Mouse (Mus musculus) cortical plate, adult 2 months (tissue): ENCODE measurements around the gene Nfasc.

Experiments
- CTCF ChIP-seq: fragments of 200-500 bp; IDR thresholded peaks from 2 replicates; pipeline ENCODE4 v1.5.1; 2011; ENCODE audit warnings: mild to moderate bottlenecking, control low read depth, low read length; ENCODE audit not compliant: insufficient read depth; ENCODE audit errors: extremely low read depth
- POLR2A ChIP-seq: fragments of 200-500 bp; IDR thresholded peaks from 2 replicates; pipeline ENCODE4 v1.6.1; 2011; ENCODE audit warnings: mild to moderate bottlenecking, low read length, control low read depth; ENCODE audit not compliant: insufficient read depth; ENCODE audit errors: extremely low read depth

- TF ChIP-seq CTCF, result no peak
- TF ChIP-seq POLR2A, result no peak
Measured at GRCm38 (mm10) chr1:132536416-132536815, 205.2 kb downstream of the Nfasc start.
